Mouse (Mus musculus) bone marrow, adult 2 months (tissue): ENCODE measurements around the gene Ptgdr2. TPM values are rescaled to one million over a fixed set of nuclear protein-coding genes. Genes with fewer than 3 reads are reported as not detected.

Experiments used
- H3K27ac ChIP-seq: fragments of 200-500 bp; 2 replicates; pipeline ENCODE4 v1.5.1; 2012; ENCODE audit warnings: low read depth, mild to moderate bottlenecking, control low read depth, inconsistent platforms, low read length; ENCODE audit not compliant: control insufficient read depth, poor library complexity, insufficient read depth
- H3K4me1 ChIP-seq: fragments of 200-500 bp; 2 replicates; pipeline ENCODE4 v1.6.1; 2011; ENCODE audit warnings: low read length; ENCODE audit not compliant: control insufficient read depth, insufficient read depth
- H3K4me3 ChIP-seq: fragments of 200-500 bp; replicated peaks from 2 replicates; pipeline ENCODE3; 2011; ENCODE audit warnings: mild to moderate bottlenecking, low read depth, low read length, control low read depth; ENCODE audit not compliant: control insufficient read depth
- CTCF ChIP-seq: fragments of 200-500 bp; IDR thresholded peaks from 2 replicates; pipeline ENCODE4 v1.5.1; 2011; ENCODE audit warnings: low read length, control low read depth; ENCODE audit not compliant: control insufficient read depth, insufficient read depth
- POLR2A ChIP-seq: fragments of 200-500 bp; IDR thresholded peaks from 2 replicates; pipeline ENCODE4 v1.6.1; 2011; ENCODE audit warnings: low read depth, mild to moderate bottlenecking, control low read depth, low read length, borderline replicate concordance; ENCODE audit not compliant: control insufficient read depth
- WGBS: fragments of 180-500 bp; shearing (Covaris S2); methylation state at CpG from one replicate; pipeline ENCODE4 v1.1.7; 2018; 5-methylcytosine and 5-hydroxymethylcytosine counted together
- polyA plus RNA-seq: library from polyadenylated mRNA; stranded (reverse); fragments of >200 nt; gene quantifications from 2 replicates; pipeline ENCODE4 v1.2.4, GENCODE M21; 2011; ENCODE audit warnings: low replicate concordance; ENCODE audit not compliant: missing spikeins, insufficient read depth, insufficient read length

The Ptgdr2 gene
- polyA plus RNA-seq, 1 experiment, result not detected

- Histone ChIP-seq H3K4me3 (no peak overlapping the region), H3K27ac (no peak overlapping the region), H3K4me1 (no peaks in the 10 kb centered on the region)
- 89% methylated on average over 5 of the region's 5 CpGs for WGBS
- no peak for TF ChIP-seq POLR2A
- TF ChIP-seq CTCF, result no peak
Observed at GRCm38 (mm10) chr19:10904512-10904911, 32.4 kb upstream of the Ptgdr2 start.

DNA sequence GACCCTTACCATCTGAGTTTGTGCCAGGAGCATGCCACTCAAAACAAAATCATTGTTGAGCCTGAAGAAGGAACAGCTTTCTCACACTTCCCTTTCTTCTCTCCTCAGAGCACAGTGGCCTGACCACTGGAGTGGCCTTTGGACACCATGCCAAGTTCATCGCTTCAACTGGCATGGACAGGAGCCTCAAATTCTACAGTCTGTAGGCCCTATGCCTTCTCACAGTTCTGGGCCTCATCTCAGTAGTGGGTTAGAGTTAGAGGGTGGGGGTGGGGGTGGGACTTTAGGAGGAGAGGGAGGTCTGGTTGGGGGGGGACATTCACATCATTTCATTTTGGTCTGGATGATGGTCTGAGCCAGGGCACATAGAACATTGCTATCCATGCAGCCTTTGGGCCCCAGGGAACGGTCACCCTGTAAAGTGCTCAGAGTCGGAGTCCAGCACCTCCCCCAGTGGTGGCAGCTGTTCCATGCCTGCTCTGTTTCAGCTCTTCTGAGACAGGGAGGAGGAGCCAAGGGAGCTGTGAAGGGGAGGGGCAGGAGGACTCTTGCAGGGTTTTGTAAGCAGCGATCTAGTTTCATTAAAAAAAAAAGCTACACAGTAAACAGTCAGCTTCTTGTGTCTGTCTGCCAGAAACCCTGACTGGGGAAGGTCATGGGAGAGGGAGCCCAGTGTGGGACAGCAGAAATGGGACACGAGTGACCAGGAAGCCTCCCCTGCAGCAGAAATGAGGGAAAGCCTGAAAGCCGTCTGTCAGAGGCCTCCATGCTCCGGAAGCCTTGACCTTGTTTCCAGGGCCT lies 31.8 kb upstream of the Ptgdr2 start:
- no peak overlapping the region for H3K4me3 ChIP-seq
- WGBS, result 71% methylated on average over 7 of the region's 7 CpGs
- TF ChIP-seq POLR2A, result no peak
- TF ChIP-seq CTCF, result no peak
- H3K27ac ChIP-seq, result no peak overlapping the region; the same call in 1 of the 2 replicates
- H3K4me1 ChIP-seq, result no peaks in the 10 kb centered on the region

DNA sequence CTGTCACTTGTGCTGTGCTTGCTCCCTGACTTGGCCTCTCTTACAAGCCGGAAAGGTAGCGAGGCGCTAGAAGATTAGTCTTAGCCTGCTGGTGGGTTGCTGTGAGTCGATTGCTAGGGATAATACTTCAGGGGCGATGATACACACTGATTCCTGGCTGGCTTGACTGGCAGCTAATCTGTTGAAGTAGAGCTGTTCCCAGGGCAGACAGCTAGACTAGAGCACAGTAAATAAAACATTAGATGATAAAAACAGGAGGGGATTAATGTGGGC lies 31.3 kb upstream of the Ptgdr2 start:
- Histone ChIP-seq H3K4me1 (no peaks in the 10 kb centered on the region), H3K27ac (no peak overlapping the region; the same call in 1 of the 2 replicates), H3K4me3 (no peak overlapping the region)
- WGBS, result 85% methylated on average over 5 of the region's 5 CpGs
- TF ChIP-seq POLR2A, result no peak
- TF ChIP-seq CTCF, result no peak

GRCm38 (mm10) chr19:10907891-10908290 lies 29.1 kb upstream of the Ptgdr2 start:
- TF ChIP-seq CTCF (peak; percentile 76), POLR2A (no peak)
- WGBS, result 55% methylated on average over 3 of the region's 3 CpGs

GRCm38 (mm10) chr19:10909087-10909721 lies 27.8 kb upstream of the Ptgdr2 start:
- WGBS, result 80% methylated on average over 6 of the region's 6 CpGs
- Histone ChIP-seq H3K27ac (no peak overlapping the region), H3K4me1 (no peaks in the 10 kb centered on the region), H3K4me3 (no peak overlapping the region)
- TF ChIP-seq CTCF (no peak), POLR2A (no peak)

More at GRCm38 (mm10) chr19:10907891-10908290, 29.1 kb upstream of the Ptgdr2 start:
- no peak overlapping the region for H3K27ac ChIP-seq
- H3K4me3 ChIP-seq, result no peak overlapping the region
- no peaks in the 10 kb centered on the region for H3K4me1 ChIP-seq

DNA sequence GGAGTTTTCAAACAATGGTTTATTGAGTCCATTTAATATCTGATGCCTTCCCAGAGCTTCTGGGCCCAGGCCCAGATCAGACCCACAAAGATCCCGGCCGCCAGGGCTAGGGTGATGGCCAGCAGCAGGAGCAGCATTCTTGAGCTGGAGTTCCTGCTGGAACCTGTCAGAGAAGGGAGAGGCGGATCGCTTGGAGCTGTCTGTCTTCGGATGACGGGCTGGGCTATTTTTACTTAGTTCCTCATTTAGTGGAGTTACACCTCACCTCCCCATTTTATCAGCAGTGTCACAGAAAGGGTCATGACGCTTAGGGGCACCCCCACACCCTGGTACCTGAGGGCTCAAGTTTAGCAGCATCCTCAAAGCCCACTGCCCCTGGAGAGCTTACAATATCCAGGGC lies 22.7 kb upstream of the Ptgdr2 start:
- Histone ChIP-seq H3K27ac (no peak overlapping the region), H3K4me1 (no peaks in the 10 kb centered on the region; the same call in 1 of the 2 replicates), H3K4me3 (no peak overlapping the region)
- 5% methylated on average over 7 of the region's 7 CpGs for WGBS
- TF ChIP-seq CTCF, result no peak
- no peak for TF ChIP-seq POLR2A

DNA sequence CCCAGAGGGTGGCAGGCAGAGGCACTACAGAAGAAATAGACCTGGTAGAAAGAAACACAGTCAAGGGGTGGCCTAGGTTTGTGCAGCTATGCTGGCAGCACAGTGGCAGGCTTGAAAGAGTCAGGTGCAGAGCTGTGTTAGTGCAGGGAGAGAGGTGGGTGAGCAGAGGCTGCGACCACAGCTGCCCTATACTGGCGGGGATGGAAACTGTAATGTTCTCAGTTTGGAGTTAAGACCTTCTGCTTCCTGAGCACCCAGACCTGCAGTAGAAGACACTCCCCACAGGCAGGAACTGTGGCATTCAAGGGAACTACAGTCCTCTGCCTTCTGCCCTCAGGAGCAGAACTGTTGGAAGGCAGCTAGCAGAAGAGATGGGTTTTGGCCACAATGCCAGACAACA lies 22.1 kb upstream of the Ptgdr2 start:
- Histone ChIP-seq H3K4me1 (no peaks in the 10 kb centered on the region; the same call in 1 of the 2 replicates), H3K4me3 (no peak overlapping the region), H3K27ac (no peak overlapping the region)
- no peak for TF ChIP-seq POLR2A
- 7% methylated on average over 2 of the region's 2 CpGs for WGBS

- Histone ChIP-seq H3K27ac (no peak overlapping the region), H3K4me3 (no peak overlapping the region), H3K4me1 (no peaks in the 10 kb centered on the region; the same call in 1 of the 2 replicates)
- no peak for TF ChIP-seq POLR2A
- TF ChIP-seq CTCF, result no peak
- 65% methylated on average over 5 of the region's 5 CpGs for WGBS
Observed at GRCm38 (mm10) chr19:10916506-10916905, 20.5 kb upstream of the Ptgdr2 start.
